Mouse (Mus musculus): ENCODE measurements around the gene Snx18.

Snx18 gene

GRCm38 (mm10) chr13:113617891-113618823 lies at the start of gene Snx18:
TSS of gene Snx18 (minus strand) at chr13:113618564.
- peak; percentile 85 to 88 for DNase-seq (ENCODE audit: low spot score in 2 of 2)

- no peak for DNase-seq (ENCODE audit: low spot score in 2 of 2)
Measured at GRCm38 (mm10) chr13:113663883-113664282, 45.5 kb upstream of the Snx18 start.

DNA sequence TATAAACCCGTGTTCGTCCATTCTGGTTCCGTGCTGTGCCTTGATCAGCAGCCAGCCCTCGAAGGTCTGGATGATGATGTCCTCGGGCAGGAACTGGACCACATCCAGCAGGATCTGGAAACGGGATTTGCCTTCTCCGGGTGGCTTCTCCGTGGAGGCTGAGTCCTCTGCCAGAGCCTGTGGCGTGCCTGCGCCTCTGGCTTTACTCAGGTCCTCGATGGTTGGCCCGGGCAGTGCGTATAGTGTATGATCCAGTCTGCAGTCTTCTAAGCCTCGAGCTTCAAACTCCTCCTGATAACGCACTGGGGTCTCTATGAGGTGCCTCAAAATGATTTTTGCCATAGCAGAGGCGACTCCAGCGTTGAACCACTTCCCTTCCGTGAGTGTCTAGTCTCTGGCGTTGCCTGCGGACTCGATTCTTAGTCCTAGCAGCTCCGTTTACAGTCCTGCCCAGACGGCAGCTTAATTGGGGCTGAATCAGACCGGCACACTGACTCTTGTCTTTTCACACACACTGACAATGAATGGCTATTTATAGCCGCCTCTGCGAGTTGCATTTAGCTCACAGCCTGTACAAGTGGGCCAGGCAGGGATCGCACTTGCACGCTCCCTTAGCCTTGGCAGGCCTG lies 44.9 kb upstream of the Snx18 start, which contains the start of gene Hspb3:
TSS of gene Hspb3 (minus strand) at position 526 of the 629 bp plus-strand sequence.
- DNase-seq (ENCODE audit: low spot score in 2 of 2), result peak; percentile 30 to 66

- DNase-seq (ENCODE audit: low spot score in 2 of 2), result no peak
Measured at GRCm38 (mm10) chr13:113661826-113662271, 43.5 kb upstream of the Snx18 start.

- DNase-seq (ENCODE audit: low spot score in 2 of 2), result no peak
Measured at GRCm38 (mm10) chr13:113660576-113661310, 42.4 kb upstream of the Snx18 start.

- DNase-seq (ENCODE audit: low spot score in 2 of 2), result peak in 1 of 2 experiments; percentile 53
Measured at GRCm38 (mm10) chr13:113657204-113657603, 38.8 kb upstream of the Snx18 start.

GRCm38 (mm10) chr13:113656639-113657038 lies 38.3 kb upstream of the Snx18 start:
- DNase-seq (ENCODE audit: low spot score in 2 of 2), result no peak

DNA sequence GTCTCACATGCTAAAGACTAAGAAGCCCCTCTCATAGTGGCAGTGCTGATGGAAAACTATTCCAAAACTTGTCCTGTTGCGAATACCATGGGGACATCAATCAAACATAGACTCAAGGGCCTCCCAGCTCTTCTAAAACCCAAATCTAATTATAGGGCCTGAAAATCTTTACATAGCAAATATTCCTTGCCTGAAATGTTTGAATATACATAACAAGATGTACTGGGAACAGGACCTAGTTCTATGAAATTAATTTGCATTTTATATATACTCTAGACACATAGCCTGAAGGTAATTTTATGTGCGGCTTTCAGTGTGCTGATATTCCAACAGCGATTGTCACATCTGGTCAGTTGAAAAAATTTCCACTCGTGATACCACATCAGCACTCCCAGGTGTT lies 37.1 kb upstream of the Snx18 start:
- DNase-seq (ENCODE audit: low spot score in 2 of 2), result no peak

GRCm38 (mm10) chr13:113640944-113641597 lies 22.7 kb upstream of the Snx18 start:
- no peak for DNase-seq (ENCODE audit: low spot score in 2 of 2)

DNA sequence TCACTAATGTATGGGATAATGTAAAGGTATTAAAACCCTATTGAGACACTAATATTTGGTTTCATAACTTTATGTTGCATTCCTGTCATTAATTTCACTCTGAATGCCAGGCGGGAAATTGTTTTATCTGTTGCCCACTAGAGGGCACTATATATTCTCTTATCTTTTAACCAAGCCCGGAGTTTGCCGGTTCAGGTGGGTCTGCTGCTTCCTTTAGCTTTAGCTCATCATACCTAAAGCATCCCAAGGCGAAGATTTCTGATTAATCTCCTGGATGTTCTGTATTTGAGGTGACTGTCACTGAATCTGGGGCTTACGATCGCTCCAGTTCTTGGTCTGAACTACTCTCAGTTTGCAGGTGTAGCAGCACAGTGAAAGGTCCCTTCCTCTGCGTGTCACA lies 20.6 kb upstream of the Snx18 start:
- no peak for DNase-seq (ENCODE audit: low spot score in 2 of 2)

- DNase-seq (ENCODE audit: low spot score in 2 of 2), result no peak
Measured at GRCm38 (mm10) chr13:113635799-113636222, 17.4 kb upstream of the Snx18 start.

DNA sequence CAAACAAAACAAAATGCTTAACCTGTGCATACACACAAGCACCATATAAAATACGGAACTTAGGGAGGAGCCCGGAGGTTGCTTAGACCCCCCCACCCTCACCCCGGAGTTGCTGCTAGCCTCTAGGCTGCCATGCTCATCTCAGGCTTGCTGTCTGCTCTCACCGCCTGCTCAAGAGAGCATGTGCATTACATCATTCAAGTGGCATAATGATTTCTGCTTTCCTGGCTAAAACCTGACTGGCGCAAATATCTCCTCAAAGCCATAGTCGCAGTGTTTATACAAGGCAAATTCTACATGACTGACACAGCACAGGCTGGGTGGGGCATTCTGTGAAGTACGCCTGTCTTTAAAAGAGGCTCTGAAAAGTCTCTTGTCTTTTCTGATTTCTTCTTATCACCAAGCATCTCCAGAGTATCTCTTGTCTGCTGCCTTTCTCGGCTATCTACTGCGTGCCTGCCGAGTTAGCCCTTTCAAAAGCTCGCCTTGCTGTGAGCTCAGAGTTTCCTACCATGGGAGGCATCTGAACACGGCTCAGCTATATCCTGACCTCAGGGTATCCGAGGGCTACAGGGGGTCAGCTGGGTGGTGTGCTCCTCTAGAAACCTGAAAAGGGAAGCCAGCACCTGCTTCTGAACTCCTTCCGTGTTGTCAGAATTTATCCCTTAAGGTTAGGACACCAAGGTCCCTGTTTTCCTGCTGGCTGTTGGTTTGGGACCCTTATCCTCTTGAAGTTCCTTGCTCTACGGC lies 16.5 kb upstream of the Snx18 start:
- no peak for DNase-seq (ENCODE audit: low spot score in 2 of 2)

- no peak for DNase-seq (ENCODE audit: low spot score in 2 of 2)
Measured at GRCm38 (mm10) chr13:113632506-113632905, 14.1 kb upstream of the Snx18 start.

DNA sequence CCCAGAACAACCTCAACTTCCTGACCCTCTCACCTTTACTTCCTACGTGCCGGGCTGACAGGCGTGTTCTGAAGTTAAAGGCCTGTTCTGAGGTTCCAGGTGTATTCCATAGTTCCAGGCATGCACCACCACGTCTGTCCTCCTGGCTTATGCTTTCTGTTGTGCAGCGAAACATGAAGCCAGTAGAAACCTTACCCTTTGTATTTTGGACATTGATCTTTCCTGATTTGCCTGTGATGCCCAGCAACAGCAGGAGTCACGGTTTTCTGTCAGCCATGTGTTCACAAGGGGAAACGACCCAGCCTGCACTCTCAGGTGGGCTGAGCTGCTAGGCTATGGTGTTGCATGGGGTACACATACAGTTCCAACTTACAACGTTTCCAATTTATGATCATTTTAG lies 9.2 kb upstream of the Snx18 start:
- DNase-seq (ENCODE audit: low spot score in 2 of 2), result no peak

DNA sequence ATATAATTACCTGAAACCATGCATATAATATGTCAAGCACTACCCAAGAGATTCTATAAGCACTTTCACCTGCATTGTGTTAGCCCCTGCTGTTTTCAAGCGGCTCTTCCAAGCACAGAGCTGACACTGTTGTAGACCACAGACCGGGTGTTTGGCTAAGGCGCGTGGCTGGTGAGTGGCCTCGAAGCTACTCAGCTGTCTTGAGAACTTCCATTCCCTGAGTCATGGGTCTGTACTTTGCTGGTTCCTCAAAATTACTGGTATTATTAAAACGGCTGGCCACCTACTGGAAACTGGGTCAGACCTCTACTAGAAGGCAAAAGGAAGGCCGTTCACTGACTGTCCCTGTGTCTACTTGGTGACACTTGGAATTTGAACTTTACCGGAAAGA lies 4.5 kb upstream of the Snx18 start:
- DNase-seq (ENCODE audit: low spot score in 2 of 2), result no peak

GRCm38 (mm10) chr13:113622122-113622864 lies 3.9 kb upstream of the Snx18 start:
- DNase-seq (ENCODE audit: low spot score in 2 of 2), result no peak

- no peak for DNase-seq (ENCODE audit: low spot score in 2 of 2)
Measured at GRCm38 (mm10) chr13:113619003-113619402, 639 bp upstream of the Snx18 start.

GRCm38 (mm10) chr13:113617338-113617890 lies 950 bp downstream of the Snx18 start:
- DNase-seq (ENCODE audit: low spot score in 2 of 2), result no peak

GRCm38 (mm10) chr13:113616751-113617337 lies 1.5 kb downstream of the Snx18 start:
- no peak for DNase-seq (ENCODE audit: low spot score in 2 of 2)

All from right cerebral cortex, postnatal 36 days (tissue).